Mouse (Mus musculus) lung, embryonic 15.5 days (tissue): ENCODE measurements around the gene Enho. TPM values are rescaled to one million over a fixed set of nuclear protein-coding genes. Genes with fewer than 3 reads are reported as not detected.
A peak's percentile ranks its signal among the peaks of the same experiment; 100 is the strongest.

Experiments used
- ATAC-seq: fragments of 200-750 bp; cut with Nextera tagmentation; 2 replicates; pipeline ENCODE4 v1.8.0; 2017; ENCODE audit warnings: moderate number of reproducible peaks, borderline replicate concordance; ENCODE audit not compliant: low FRiP score, low TSS enrichment; ENCODE audit errors: extremely low read depth
- H3K27ac ChIP-seq: fragments of 300-500 bp; sonication (generic); 2 replicates; pipeline ENCODE4 v1.5.1; 2015; ENCODE audit warnings: moderate library complexity, mild to moderate bottlenecking, inconsistent platforms
- H3K27me3 ChIP-seq: fragments of 300-500 bp; sonication (generic); 2 replicates; pipeline ENCODE4 v1.6.1; 2015; ENCODE audit warnings: inconsistent platforms
- H3K36me3 ChIP-seq: fragments of 300-500 bp; sonication (generic); 2 replicates; pipeline ENCODE4 v1.6.1; 2015; ENCODE audit warnings: inconsistent platforms
- H3K4me1 ChIP-seq: fragments of 300-500 bp; sonication (generic); 2 replicates; pipeline ENCODE4 v1.6.1; 2015; ENCODE audit warnings: inconsistent platforms
- H3K4me2 ChIP-seq: fragments of 300-500 bp; sonication (generic); 2 replicates; pipeline ENCODE4 v1.6.1; 2015; ENCODE audit warnings: inconsistent platforms, mild to moderate bottlenecking, moderate library complexity
- H3K4me3 ChIP-seq: fragments of 300-500 bp; sonication (generic); 2 replicates; pipeline ENCODE4 v1.5.1; 2015; ENCODE audit warnings: mild to moderate bottlenecking, inconsistent platforms
- H3K9ac ChIP-seq: fragments of 300-500 bp; sonication (generic); 2 replicates; pipeline ENCODE4 v1.6.1; 2015; ENCODE audit warnings: inconsistent platforms
- H3K9me3 ChIP-seq: fragments of 300-500 bp; sonication (generic); 2 replicates; pipeline ENCODE4 v1.6.1; 2016; ENCODE audit warnings: inconsistent platforms
- WGBS: fragments of 180-500 bp; shearing (Covaris S2); methylation state at CpG from one replicate; pipeline ENCODE4 v1.1.7; 2015; 5-methylcytosine and 5-hydroxymethylcytosine counted together
- polyA plus RNA-seq: library from polyadenylated mRNA; unstranded; fragments of >200 nt; fragmentation: Nextera tagmentation; extraction: Ambion mirVana; gene quantifications from 2 replicates; pipeline ENCODE4 v1.2.1, GENCODE M21; 2015

Enho gene
- polyA plus RNA-seq, 1 experiment from 2014 or later: 8.1 TPM

GRCm38 (mm10) chr4:41677006-41677629 lies 37.0 kb upstream of the Enho start:
- H3K27me3 ChIP-seq: no peaks in the 10 kb centered on the region
- H3K4me1 ChIP-seq: peaks cover 56% of the 10 kb centered on the region
- H3K4me2 ChIP-seq: peak overlapping the region; percentile 33
- H3K9me3 ChIP-seq: no peaks in the 10 kb centered on the region
- H3K36me3 ChIP-seq: no peaks in the 10 kb centered on the region
- H3K9ac ChIP-seq: no peak overlapping the region
- peak; percentile 81 for ATAC-seq
- no peak overlapping the region for H3K4me3 ChIP-seq
- peak overlapping the region; percentile 51 for H3K27ac ChIP-seq
- WGBS: 40% methylated on average over 13 of the region's 13 CpGs

- peaks cover 60% of the 10 kb centered on the region for H3K4me1 ChIP-seq
- no peak for ATAC-seq
- H3K4me2 ChIP-seq: peak overlapping the region; percentile 33
- H3K4me3 ChIP-seq: no peak overlapping the region
- H3K36me3 ChIP-seq: no peaks in the 10 kb centered on the region
- peak overlapping the region; percentile 51 for H3K27ac ChIP-seq
- no peaks in the 10 kb centered on the region for H3K27me3 ChIP-seq
- 44% methylated on average over 17 of the region's 17 CpGs for WGBS
- H3K9me3 ChIP-seq: no peaks in the 10 kb centered on the region
- 0 out of 2 replicates have a peak overlapping the region, but pooled peaks have one; percentile 5 for H3K9ac ChIP-seq
Observed at GRCm38 (mm10) chr4:41676248-41677005, 36.3 kb upstream of the Enho start.

- no peaks in the 10 kb centered on the region for H3K36me3 ChIP-seq
- ATAC-seq: no peak
- no peak overlapping the region for H3K4me2 ChIP-seq
- 57% methylated on average over 19 of the region's 19 CpGs for WGBS
- no peak overlapping the region for H3K27ac ChIP-seq
- H3K27me3 ChIP-seq: no peaks in the 10 kb centered on the region
- H3K9me3 ChIP-seq: no peaks in the 10 kb centered on the region
- peaks cover 45% of the 10 kb centered on the region for H3K4me1 ChIP-seq
- no peak overlapping the region for H3K9ac ChIP-seq
- no peak overlapping the region for H3K4me3 ChIP-seq
Observed at GRCm38 (mm10) chr4:41673186-41673585, 33.1 kb upstream of the Enho start.

- no peaks in the 10 kb centered on the region for H3K36me3 ChIP-seq
- 31% methylated on average over 8 of the region's 8 CpGs for WGBS
- no peak overlapping the region for H3K27ac ChIP-seq
- ATAC-seq: no peak
- H3K9ac ChIP-seq: no peak overlapping the region
- no peaks in the 10 kb centered on the region for H3K9me3 ChIP-seq
- H3K4me1 ChIP-seq: peaks cover 39% of the 10 kb centered on the region
- H3K4me3 ChIP-seq: no peak overlapping the region
- no peak overlapping the region for H3K4me2 ChIP-seq
- no peaks in the 10 kb centered on the region for H3K27me3 ChIP-seq
Observed at GRCm38 (mm10) chr4:41672522-41672963, 32.4 kb upstream of the Enho start.

GRCm38 (mm10) chr4:41671963-41672480 lies 31.9 kb upstream of the Enho start:
- ATAC-seq: no peak
- Histone ChIP-seq H3K27ac (no peak overlapping the region), H3K9me3 (no peaks in the 10 kb centered on the region), H3K36me3 (no peaks in the 10 kb centered on the region), H3K4me3 (no peak overlapping the region), H3K27me3 (no peaks in the 10 kb centered on the region), H3K4me1 (peaks cover 35% of the 10 kb centered on the region), H3K4me2 (no peak overlapping the region), H3K9ac (no peak overlapping the region)
- WGBS: 30% methylated on average over 8 of the region's 8 CpGs

GRCm38 (mm10) chr4:41671500-41671899 lies 31.4 kb upstream of the Enho start:
- H3K9me3 ChIP-seq: no peaks in the 10 kb centered on the region
- 50% methylated on average over 5 of the region's 5 CpGs for WGBS
- no peak overlapping the region for H3K4me2 ChIP-seq
- H3K27me3 ChIP-seq: no peaks in the 10 kb centered on the region
- H3K9ac ChIP-seq: no peak overlapping the region
- ATAC-seq: no peak
- no peak overlapping the region for H3K27ac ChIP-seq
- no peak overlapping the region for H3K4me3 ChIP-seq
- no peaks in the 10 kb centered on the region for H3K36me3 ChIP-seq
- H3K4me1 ChIP-seq: peaks cover 30% of the 10 kb centered on the region

GRCm38 (mm10) chr4:41670836-41671235 lies 30.7 kb upstream of the Enho start:
- Histone ChIP-seq H3K9ac (no peak overlapping the region), H3K4me1 (peaks cover 23% of the 10 kb centered on the region), H3K4me3 (no peak overlapping the region), H3K9me3 (no peaks in the 10 kb centered on the region), H3K27ac (no peak overlapping the region), H3K27me3 (no peaks in the 10 kb centered on the region), H3K36me3 (no peaks in the 10 kb centered on the region), H3K4me2 (no peak overlapping the region)
- ATAC-seq: no peak
- WGBS: 81% methylated on average over 18 of the region's 18 CpGs

- Histone ChIP-seq H3K4me2 (no peak overlapping the region), H3K9ac (no peak overlapping the region), H3K4me1 (peaks cover 12% of the 10 kb centered on the region), H3K9me3 (no peaks in the 10 kb centered on the region), H3K27ac (no peak overlapping the region), H3K4me3 (no peak overlapping the region), H3K36me3 (no peaks in the 10 kb centered on the region), H3K27me3 (no peaks in the 10 kb centered on the region)
- ATAC-seq: no peak
- WGBS: 73% methylated on average over 11 of the region's 11 CpGs
Observed at GRCm38 (mm10) chr4:41666646-41667045, 26.5 kb upstream of the Enho start.

- Histone ChIP-seq H3K27ac (no peak overlapping the region), H3K27me3 (no peaks in the 10 kb centered on the region), H3K9me3 (no peaks in the 10 kb centered on the region), H3K4me3 (no peak overlapping the region), H3K4me1 (peaks cover 19% of the 10 kb centered on the region), H3K9ac (no peak overlapping the region), H3K36me3 (no peaks in the 10 kb centered on the region), H3K4me2 (no peak overlapping the region)
- ATAC-seq: 0 out of 2 replicates have a peak, but pooled peaks have one; percentile 7
- WGBS: 11% methylated on average over 5 of the region's 8 CpGs
Observed at GRCm38 (mm10) chr4:41665009-41665675, 25.0 kb upstream of the Enho start.

GRCm38 (mm10) chr4:41664533-41664932 lies 24.4 kb upstream of the Enho start:
- Histone ChIP-seq H3K4me2 (no peak overlapping the region), H3K27me3 (no peaks in the 10 kb centered on the region), H3K36me3 (no peaks in the 10 kb centered on the region), H3K4me1 (peaks cover 19% of the 10 kb centered on the region), H3K9ac (no peak overlapping the region), H3K9me3 (no peaks in the 10 kb centered on the region), H3K27ac (no peak overlapping the region), H3K4me3 (no peak overlapping the region)
- ATAC-seq: no peak
- WGBS: 33% methylated on average over 7 of the region's 7 CpGs

GRCm38 (mm10) chr4:41663614-41664013 lies 23.5 kb upstream of the Enho start:
- H3K4me1 ChIP-seq: peaks cover 19% of the 10 kb centered on the region
- H3K9me3 ChIP-seq: no peaks in the 10 kb centered on the region
- H3K27ac ChIP-seq: no peak overlapping the region
- no peaks in the 10 kb centered on the region for H3K27me3 ChIP-seq
- WGBS: 40% methylated on average over 9 of the region's 9 CpGs
- H3K9ac ChIP-seq: no peak overlapping the region
- H3K4me3 ChIP-seq: no peak overlapping the region
- no peak for ATAC-seq
- no peak overlapping the region for H3K4me2 ChIP-seq
- no peaks in the 10 kb centered on the region for H3K36me3 ChIP-seq

GRCm38 (mm10) chr4:41662723-41663122 lies 22.6 kb upstream of the Enho start:
- H3K4me2 ChIP-seq: no peak overlapping the region
- no peak for ATAC-seq
- peaks cover 19% of the 10 kb centered on the region for H3K4me1 ChIP-seq
- no peaks in the 10 kb centered on the region for H3K9me3 ChIP-seq
- H3K4me3 ChIP-seq: no peak overlapping the region
- WGBS: 69% methylated on average over 11 of the region's 11 CpGs
- 0 out of 2 replicates have a peak, but pooled peaks cover 5% of the 10 kb centered on the region for H3K36me3 ChIP-seq
- H3K27me3 ChIP-seq: no peaks in the 10 kb centered on the region
- no peak overlapping the region for H3K9ac ChIP-seq
- no peak overlapping the region for H3K27ac ChIP-seq
